8 mouse cellular contexts compared by ENCODE assay signal in genomic region chr13:17803331-17804057, GRCm38 (mm10). TPM values are rescaled to one million over a fixed set of nuclear protein-coding genes. Genes with fewer than 3 reads are reported as not detected.
A peak's percentile ranks its signal among the peaks of the same experiment; 100 is the strongest.
DNase-seq lines count a peak whose midpoint lies in the region; ATAC-seq lines count a peak whose summit lies in the region.

No protein-coding gene starts in this region.

- peak overlapping the region; percentile 99 for H3K4me3 ChIP-seq in megakaryocyte, embryonic 14.5 days (replicated peaks)

- no peaks in the 10 kb centered on the region for H3K9me3 ChIP-seq in megakaryocyte, embryonic 14.5 days

- DNase-seq in ZHBTc4 (ENCODE audit: low read depth, low spot score), result peak; percentile 78
- DNase-seq in gastrocnemius, adult 8-10 months (ENCODE audit: low spot score in 2 of 2), result peak; percentile 43 to 69
- peak; percentile 81 for DNase-seq in induced T-regulatory cell, adult 2 months (ENCODE audit: low read depth)
- peak; percentile 23 to 52 for DNase-seq in left cerebral cortex, adult 9 months (ENCODE audit: low spot score in 2 of 2)
- peak; percentile 49 to 63 for DNase-seq in right cerebral cortex, adult 2 months (ENCODE audit: low spot score in 2 of 2)
- DNase-seq in urinary bladder, postnatal 10 days (ENCODE audit: low spot score), result peak; percentile 15

- H3K4me1 ChIP-seq in megakaryocyte, embryonic 14.5 days, result peaks cover 29% of the 10 kb centered on the region

- no peaks in the 10 kb centered on the region for H3K27me3 ChIP-seq in megakaryocyte, embryonic 14.5 days (replicated peaks)

- ATAC-seq in common myeloid progenitor, adult 5-6 weeks (replicated peaks; ENCODE audit: low read depth, poor library complexity, severe bottlenecking), result peak; percentile 56

- peaks cover 15% of the 10 kb centered on the region for H3K36me3 ChIP-seq in megakaryocyte, embryonic 14.5 days (replicated peaks; ENCODE audit: low read length)

RNA-seq across cellular contexts. Expression of gene Cdk13, which starts 1.4 kb away (rescaled TPM):
- total RNA-seq in common myeloid progenitor, adult 5-6 weeks (2017), result 101 and 120 TPM in 2 replicates
- total RNA-seq in gastrocnemius, adult 8-10 months (2022), result 10 to 100 TPM; 15.0 to 20.6 (median 18.3) TPM
- 34.0 and 111 TPM in 2 replicates for polyA plus RNA-seq in megakaryocyte, embryonic 14.5 days (2012; ENCODE audit: insufficient read depth, low replicate concordance)

Comparison
In these comparisons a context has a peak if more than half of its experiments do, and no peak if none do; other contexts are left out.
1. Peak in every context shown above with its lines: DNase-seq, ATAC-seq and H3K4me3 ChIP-seq.
2. DNase-seq: peak in every context shown above with its lines; median percentile 81 in induced T-regulatory cell, adult 2 months; 78 in ZHBTc4; 56 in gastrocnemius, adult 8-10 months; 56 in right cerebral cortex, adult 2 months; 38 in left cerebral cortex, adult 9 months; 15 in urinary bladder, postnatal 10 days.